Mouse (Mus musculus): ENCODE results near the gene Cramp1l. TPM values are rescaled to one million over a fixed set of nuclear protein-coding genes. Genes with fewer than 3 reads are reported as not detected.
"Not testable (repeated sequence)": the region's sequence is repeated elsewhere in the genome, so short reads cannot be mapped to it uniquely, and the experiment has no call there.

Cramp1l gene
- polyA plus RNA-seq, 1 experiment from 2014 or later, result 11.2 TPM

GRCm38 (mm10) chr17:24942453-24942852 lies 73.1 kb downstream of the Cramp1l start:
- H3K9me3 ChIP-seq (ENCODE audit: control insufficient read depth, low read length); DNase-seq (ENCODE audit: low spot score, missing footprints); H3K4me2 ChIP-seq; H3K27ac ChIP-seq (ENCODE audit: low read depth, low read length); ATAC-seq (ENCODE audit: low FRiP score); H3K27me3 ChIP-seq (ENCODE audit: control insufficient read depth, insufficient read depth, low read length); H3K9ac ChIP-seq (ENCODE audit: low read length); H3K4me3 ChIP-seq (ENCODE audit: low read depth, low read length); H3K4me1 ChIP-seq (ENCODE audit: control insufficient read depth, insufficient read depth, low read length): not testable (repeated sequence)
- H3K36me3 ChIP-seq (ENCODE audit: control insufficient read depth, insufficient read depth, low read length), result peaks cover 12% of the 10 kb centered on the region
- 32% methylated on average over 2 of the region's 2 CpGs for WGBS

GRCm38 (mm10) chr17:24937266-24937665 lies 78.3 kb downstream of the Cramp1l start:
- Histone ChIP-seq H3K27me3 (ENCODE audit: control insufficient read depth, insufficient read depth, low read length) (no peaks in the 10 kb centered on the region), H3K36me3 (ENCODE audit: control insufficient read depth, insufficient read depth, low read length) (peaks cover 3% of the 10 kb centered on the region; the same call in 1 of the 2 replicates), H3K9ac (ENCODE audit: low read length) (peak overlapping the region; percentile 85; the same call in 1 of the 2 replicates), H3K4me1 (ENCODE audit: control insufficient read depth, insufficient read depth, low read length) (peaks cover 12% of the 10 kb centered on the region), H3K27ac (ENCODE audit: low read depth, low read length) (peak overlapping the region; percentile 75; the same call in 1 of the 2 replicates), H3K4me3 (ENCODE audit: low read depth, low read length) (peak overlapping the region; percentile 90), H3K4me2 (peak overlapping the region; percentile 74), H3K9me3 (ENCODE audit: control insufficient read depth, low read length) (no peaks in the 10 kb centered on the region)
- 47% methylated on average over 6 of the region's 6 CpGs for WGBS
- ATAC-seq (ENCODE audit: low FRiP score), result no peak
- DNase-seq (ENCODE audit: low spot score, missing footprints), result no peak

- under 1% methylated on average over 78 of the region's 78 CpGs for WGBS
- DNase-seq (ENCODE audit: low spot score, missing footprints), result peak; percentile 99
- H3K27ac ChIP-seq (ENCODE audit: low read depth, low read length), result peak within 1 kb of the TSS; percentile 75; the same call in 1 of the 2 replicates
- H3K9ac ChIP-seq (ENCODE audit: low read length), result peak within 1 kb of the TSS; percentile 85
- no peaks in the 10 kb centered on the region for H3K27me3 ChIP-seq (ENCODE audit: control insufficient read depth, insufficient read depth, low read length)
- H3K36me3 ChIP-seq (ENCODE audit: control insufficient read depth, insufficient read depth, low read length), result no peaks in the 10 kb centered on the region
- H3K4me3 ChIP-seq (ENCODE audit: low read depth, low read length), result peak within 1 kb of the TSS; percentile 90
- H3K4me2 ChIP-seq, result peak within 1 kb of the TSS; percentile 74
- ATAC-seq (ENCODE audit: low FRiP score), result peak; percentile 97
- H3K4me1 ChIP-seq (ENCODE audit: control insufficient read depth, insufficient read depth, low read length), result peaks cover 12% of the 10 kb centered on the region
- no peaks in the 10 kb centered on the region for H3K9me3 ChIP-seq (ENCODE audit: control insufficient read depth, low read length)
These were observed 79.0 kb downstream of the Cramp1l start, which contains the start of gene Mapk8ip3 for GRCm38 (mm10) chr17:24936259-24937237. Gene Mapk8ip3 (minus strand): TSS chr17:24936977.

- ATAC-seq (ENCODE audit: low FRiP score) (no peak), DNase-seq (ENCODE audit: low spot score, missing footprints) (no peak)
- Histone ChIP-seq H3K4me2 (peak overlapping the region; percentile 74), H3K27ac (ENCODE audit: low read depth, low read length) (no peak overlapping the region), H3K9me3 (ENCODE audit: control insufficient read depth, low read length) (no peaks in the 10 kb centered on the region), H3K4me1 (ENCODE audit: control insufficient read depth, insufficient read depth, low read length) (peaks cover 12% of the 10 kb centered on the region), H3K36me3 (ENCODE audit: control insufficient read depth, insufficient read depth, low read length) (no peaks in the 10 kb centered on the region), H3K4me3 (ENCODE audit: low read depth, low read length) (peak overlapping the region; percentile 90), H3K27me3 (ENCODE audit: control insufficient read depth, insufficient read depth, low read length) (no peaks in the 10 kb centered on the region), H3K9ac (ENCODE audit: low read length) (peak overlapping the region; percentile 85)
These were observed 79.9 kb downstream of the Cramp1l start for GRCm38 (mm10) chr17:24935666-24936065.

- peaks cover 12% of the 10 kb centered on the region for H3K4me1 ChIP-seq (ENCODE audit: control insufficient read depth, insufficient read depth, low read length)
- H3K9me3 ChIP-seq (ENCODE audit: control insufficient read depth, low read length), result no peaks in the 10 kb centered on the region
- DNase-seq (ENCODE audit: low spot score, missing footprints), result no peak
- peak overlapping the region; percentile 85 for H3K9ac ChIP-seq (ENCODE audit: low read length)
- H3K36me3 ChIP-seq (ENCODE audit: control insufficient read depth, insufficient read depth, low read length), result no peaks in the 10 kb centered on the region
- no peak for ATAC-seq (ENCODE audit: low FRiP score)
- no peaks in the 10 kb centered on the region for H3K27me3 ChIP-seq (ENCODE audit: control insufficient read depth, insufficient read depth, low read length)
- H3K4me3 ChIP-seq (ENCODE audit: low read depth, low read length), result no peak overlapping the region
- H3K4me2 ChIP-seq, result peak overlapping the region; percentile 74
- H3K27ac ChIP-seq (ENCODE audit: low read depth, low read length), result no peak overlapping the region
- WGBS, result 91% methylated on average over 4 of the region's 4 CpGs
These were observed 80.7 kb downstream of the Cramp1l start for GRCm38 (mm10) chr17:24934926-24935325.

GRCm38 (mm10) chr17:24933163-24933562 lies 82.4 kb downstream of the Cramp1l start:
- Histone ChIP-seq H3K4me1 (ENCODE audit: control insufficient read depth, insufficient read depth, low read length) (peaks cover 12% of the 10 kb centered on the region), H3K27ac (ENCODE audit: low read depth, low read length) (no peak overlapping the region), H3K9me3 (ENCODE audit: control insufficient read depth, low read length) (no peaks in the 10 kb centered on the region), H3K36me3 (ENCODE audit: control insufficient read depth, insufficient read depth, low read length) (0 out of 2 replicates have a peak, but pooled peaks cover 2% of the 10 kb centered on the region), H3K4me3 (ENCODE audit: low read depth, low read length) (no peak overlapping the region), H3K9ac (ENCODE audit: low read length) (no peak overlapping the region), H3K4me2 (no peak overlapping the region), H3K27me3 (ENCODE audit: control insufficient read depth, insufficient read depth, low read length) (no peaks in the 10 kb centered on the region)
- 91% methylated on average over 4 of the region's 4 CpGs for WGBS
- DNase-seq (ENCODE audit: low spot score, missing footprints) (no peak), ATAC-seq (ENCODE audit: low FRiP score) (no peak)

DNA sequence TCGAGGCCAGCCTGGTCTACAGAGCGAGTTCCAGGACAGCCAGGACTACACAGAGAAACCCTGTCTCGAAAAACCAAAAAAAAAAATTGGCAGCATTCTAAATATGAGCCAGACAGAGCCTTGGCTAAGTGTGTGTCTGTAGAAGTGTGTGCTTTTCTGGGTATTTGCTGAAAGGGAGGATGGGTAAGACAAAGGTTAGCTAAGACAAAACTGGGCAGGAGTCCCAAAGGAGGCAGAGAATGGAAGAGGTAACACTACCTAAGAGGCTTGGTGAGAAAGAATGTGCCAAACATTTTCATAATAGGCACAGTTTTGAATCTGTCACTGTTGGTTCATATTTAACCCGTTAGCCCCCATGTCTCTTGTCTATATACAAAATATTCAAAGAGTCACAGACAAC lies 83.2 kb downstream of the Cramp1l start:
- H3K9me3 ChIP-seq (ENCODE audit: control insufficient read depth, low read length), result no peaks in the 10 kb centered on the region
- peaks cover 2% of the 10 kb centered on the region; the same call in 1 of the 2 replicates for H3K36me3 ChIP-seq (ENCODE audit: control insufficient read depth, insufficient read depth, low read length)
- WGBS, result 93% methylated on average over 4 of the region's 4 CpGs

DNA sequence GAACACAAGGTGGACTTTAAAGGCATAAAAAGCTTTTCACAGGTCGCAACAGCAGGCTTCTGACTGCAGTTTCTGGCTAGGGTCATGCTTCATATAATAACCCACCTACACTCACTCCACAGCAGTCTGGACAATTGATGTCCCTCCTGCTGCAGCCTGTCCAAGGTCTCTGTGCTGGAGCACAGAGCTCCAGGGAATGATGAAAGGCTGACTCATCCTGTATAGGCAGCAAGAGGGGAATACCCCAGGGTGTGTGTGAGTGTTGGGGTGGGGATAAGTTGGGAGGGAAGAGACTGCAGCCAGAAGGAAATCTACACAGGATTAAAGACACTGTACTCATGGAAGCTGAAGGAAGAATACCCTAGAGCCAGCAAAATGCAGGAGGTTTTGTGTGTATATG lies 86.1 kb downstream of the Cramp1l start:
- Histone ChIP-seq H3K27me3 (ENCODE audit: control insufficient read depth, insufficient read depth, low read length) (no peaks in the 10 kb centered on the region), H3K4me2 (no peak overlapping the region), H3K4me1 (ENCODE audit: control insufficient read depth, insufficient read depth, low read length) (no peaks in the 10 kb centered on the region), H3K27ac (ENCODE audit: low read depth, low read length) (no peak overlapping the region), H3K36me3 (ENCODE audit: control insufficient read depth, insufficient read depth, low read length) (peaks cover 4% of the 10 kb centered on the region; the same call in 1 of the 2 replicates), H3K9ac (ENCODE audit: low read length) (no peak overlapping the region), H3K4me3 (ENCODE audit: low read depth, low read length) (no peak overlapping the region), H3K9me3 (ENCODE audit: control insufficient read depth, low read length) (no peaks in the 10 kb centered on the region)
- ATAC-seq (ENCODE audit: low FRiP score), result no peak
- no peak for DNase-seq (ENCODE audit: low spot score, missing footprints)
- 94% methylated on average over 1 of the region's 1 CpGs for WGBS

More for the DNA sequence above, 83.2 kb downstream of the Cramp1l start:
- Histone ChIP-seq H3K27ac (ENCODE audit: low read depth, low read length) (no peak overlapping the region), H3K4me1 (ENCODE audit: control insufficient read depth, insufficient read depth, low read length) (peaks cover 12% of the 10 kb centered on the region), H3K9ac (ENCODE audit: low read length) (no peak overlapping the region), H3K27me3 (ENCODE audit: control insufficient read depth, insufficient read depth, low read length) (no peaks in the 10 kb centered on the region), H3K4me3 (ENCODE audit: low read depth, low read length) (no peak overlapping the region), H3K4me2 (no peak overlapping the region)
- DNase-seq (ENCODE audit: low spot score, missing footprints) (no peak), ATAC-seq (ENCODE audit: low FRiP score) (no peak)

GRCm38 (mm10) chr17:24923246-24923645 lies 92.3 kb downstream of the Cramp1l start:
- Histone ChIP-seq H3K9me3 (ENCODE audit: control insufficient read depth, low read length) (no peaks in the 10 kb centered on the region), H3K36me3 (ENCODE audit: control insufficient read depth, insufficient read depth, low read length) (peaks cover 13% of the 10 kb centered on the region), H3K4me1 (ENCODE audit: control insufficient read depth, insufficient read depth, low read length) (no peaks in the 10 kb centered on the region), H3K27me3 (ENCODE audit: control insufficient read depth, insufficient read depth, low read length) (no peaks in the 10 kb centered on the region), H3K27ac (ENCODE audit: low read depth, low read length) (no peak overlapping the region), H3K4me2 (no peak overlapping the region), H3K9ac (ENCODE audit: low read length) (no peak overlapping the region), H3K4me3 (ENCODE audit: low read depth, low read length) (no peak overlapping the region)
- DNase-seq (ENCODE audit: low spot score, missing footprints), result no peak
- WGBS, result 97% methylated on average over 1 of the region's 1 CpGs
- no peak for ATAC-seq (ENCODE audit: low FRiP score)

Data from midbrain, embryonic 11.5 days (tissue).